ENCODE assay signal across 10 mouse cellular contexts in the genomic region with DNA sequence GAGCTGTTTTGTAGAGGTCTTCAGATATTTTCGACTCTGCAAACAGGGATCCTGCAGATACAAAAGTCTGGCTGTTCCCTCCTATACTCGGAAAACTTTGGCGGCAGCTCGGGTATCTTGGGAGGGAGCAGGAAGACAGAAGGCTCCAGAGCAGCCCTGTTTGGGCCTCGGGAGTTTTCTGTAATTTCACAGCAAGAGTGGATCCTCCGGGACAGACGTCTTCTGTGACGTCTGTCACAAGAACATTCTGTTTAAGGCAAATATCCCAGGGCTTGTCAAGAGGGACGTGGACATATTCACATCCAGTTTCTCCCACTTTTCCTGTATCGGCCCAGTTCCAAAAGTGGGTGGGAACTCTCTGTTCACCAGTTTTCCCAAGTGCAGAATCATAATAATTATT.
DNase-seq lines count a peak whose midpoint lies in the region; ATAC-seq and TF ChIP-seq lines count a peak whose summit lies in the region.
"Had no signal": no experiment of that assay in that cellular context is flagged by ENCODE, and none has a peak within 500 bp of the region (broad histone marks: within the 10 kb centered on the region; RNA-seq: fewer than 3 reads in every experiment).

No protein-coding gene starts in this region.

- no peaks in the 10 kb centered on the region for H3K36me3 ChIP-seq in limb, embryonic 15.5 days
- no peaks in the 10 kb centered on the region for H3K36me3 ChIP-seq in thymus, adult 2 months (ENCODE audit: control insufficient read depth, insufficient read depth, low read length)
- H3K36me3 ChIP-seq: liver, embryonic 13.5 days had no signal

- TF ChIP-seq CTCF in thymus, adult 2 months (IDR thresholded peaks at IDR 0.05; ENCODE audit: borderline replicate concordance, control insufficient read depth, extremely low read depth, insufficient read depth, low read length, poor library complexity): no peak

- 30% methylated on average over 10 of the region's 10 CpGs for WGBS in limb, embryonic 15.5 days
- WGBS in thymus, adult 2 months: 88% methylated on average over 10 of the region's 10 CpGs

- no peaks in the 10 kb centered on the region for H3K9me3 ChIP-seq in limb, embryonic 15.5 days
- H3K9me3 ChIP-seq: liver, embryonic 13.5 days had no signal

- H3K4me2 ChIP-seq in limb, embryonic 15.5 days: no peak overlapping the region
- H3K4me2 ChIP-seq: liver, embryonic 13.5 days had no signal

- no peak overlapping the region for H3K9ac ChIP-seq in limb, embryonic 15.5 days
- H3K9ac ChIP-seq: liver, embryonic 13.5 days had no signal

- DNase-seq in gastrocnemius, adult 18-20 months (ENCODE audit: low spot score): peak; percentile 60
- DNase-seq in gastrocnemius, postnatal 4 days (ENCODE audit: low spot score in 2 of 2): no peak
- DNase-seq in layer of hippocampus, adult 9-11 months: peak; percentile 41
- DNase-seq in layer of hippocampus, adult 11-12 months (ENCODE audit: low spot score): no peak
- DNase-seq in heart, adult 9 months (ENCODE audit: low spot score in 2 of 2): peak; percentile 49 to 51
- no peak for DNase-seq in adrenal gland, postnatal 36 days
- no peak for DNase-seq in thymus, adult 2 months
- DNase-seq: liver, embryonic 13.5 days had no signal

- no peak overlapping the region for H3K4me3 ChIP-seq in limb, embryonic 15.5 days
- no peak overlapping the region for H3K4me3 ChIP-seq in thymus, adult 2 months (ENCODE audit: control insufficient read depth, insufficient read depth, low read length)
- H3K4me3 ChIP-seq: liver, embryonic 13.5 days had no signal

- peak overlapping the region; percentile 59 for H3K27ac ChIP-seq in limb, embryonic 15.5 days
- no peak overlapping the region for H3K27ac ChIP-seq in thymus, adult 2 months (ENCODE audit: control insufficient read depth, insufficient read depth, low read length)
- H3K27ac ChIP-seq: liver, embryonic 13.5 days had no signal

- no peak for TF ChIP-seq POLR2A in thymus, adult 2 months (IDR thresholded peaks at IDR 0.05; ENCODE audit: control insufficient read depth, extremely low read depth, insufficient read depth, low read length, poor library complexity)

- no peak for ATAC-seq in limb, embryonic 15.5 days (ENCODE audit: insufficient number of reproducible peaks, low FRiP score, low TSS enrichment, low read depth)
- ATAC-seq: intestine, embryonic 16.5 days had no signal

- peaks cover 22% of the 10 kb centered on the region for H3K4me1 ChIP-seq in limb, embryonic 15.5 days
- no peaks in the 10 kb centered on the region for H3K4me1 ChIP-seq in thymus, adult 2 months (replicated peaks; ENCODE audit: control insufficient read depth, insufficient read depth, low read length)

- H3K27me3 ChIP-seq in limb, embryonic 15.5 days: no peaks in the 10 kb centered on the region
- no peaks in the 10 kb centered on the region for H3K27me3 ChIP-seq in thymus, adult 2 months (ENCODE audit: control insufficient read depth, insufficient read depth, low read length)
- H3K27me3 ChIP-seq: liver, embryonic 13.5 days had no signal

Comparison
In these comparisons a context has a peak if more than half of its experiments do, and no peak if none do; other contexts are left out.
1. DNase-seq: peak in gastrocnemius, adult 18-20 months (single experiment), layer of hippocampus, adult 9-11 months (single experiment) and heart, adult 9 months (2 of 2); none in gastrocnemius, postnatal 4 days (0 of 2), layer of hippocampus, adult 11-12 months (single experiment), adrenal gland, postnatal 36 days (0 of 2) and thymus, adult 2 months (single experiment).